Mouse (Mus musculus) E14TG2a.4 (cell line): ENCODE results near the gene Arl15.

Source experiments
- H3K27me3 ChIP-seq: 2 replicates; pipeline ENCODE4 v1.6.1; 2014; ENCODE audit warnings: low read length, control low read depth; ENCODE audit not compliant: insufficient read depth
- H3K36me3 ChIP-seq: 2 replicates; pipeline ENCODE4 v1.6.1; 2014; ENCODE audit warnings: low read length, control low read depth; ENCODE audit not compliant: insufficient read depth
- H3K4me1 ChIP-seq: replicated peaks from 2 replicates; pipeline ENCODE4 v1.6.1; 2014; ENCODE audit warnings: low read depth, low read length, control low read depth
- H3K4me3 ChIP-seq: replicated peaks from 2 replicates; pipeline ENCODE4 v1.5.1; 2014; ENCODE audit warnings: mild to moderate bottlenecking, low read length
- H3K9me3 ChIP-seq: 2 replicates; pipeline ENCODE4 v1.6.1; 2014; ENCODE audit warnings: low read length, control low read depth
- CTCF ChIP-seq: conservative IDR thresholded peaks from 2 replicates; pipeline ENCODE4 v1.5.1; 2014; ENCODE audit warnings: low read length
- NANOG ChIP-seq: IDR thresholded peaks from 2 replicates; pipeline ENCODE4 v1.6.1; 2014; ENCODE audit warnings: borderline replicate concordance, low read length, mixed read lengths
- POU5F1 ChIP-seq: IDR thresholded peaks from 2 replicates; pipeline ENCODE4 v1.6.1; 2014; ENCODE audit warnings: low read length, borderline replicate concordance

Gene Arl15

GRCm38 (mm10) chr13:113859392-113859776, 65.1 kb downstream of the Arl15 start:
- TF ChIP-seq NANOG = no peak
- H3K4me1 ChIP-seq = peaks cover 93% of the 10 kb centered on the region
- H3K27me3 ChIP-seq = no peaks in the 10 kb centered on the region
- H3K36me3 ChIP-seq = peaks cover 8% of the 10 kb centered on the region; the same call in 1 of the 2 replicates
- H3K4me3 ChIP-seq = peak overlapping the region; percentile 67
- no peaks in the 10 kb centered on the region for H3K9me3 ChIP-seq

- Histone ChIP-seq H3K4me3 (peak overlapping the region; percentile 11; the same call in 1 of the 2 replicates), H3K4me1 (peaks cover 89% of the 10 kb centered on the region), H3K36me3 (peaks cover 8% of the 10 kb centered on the region; the same call in 1 of the 2 replicates), H3K9me3 (no peaks in the 10 kb centered on the region), H3K27me3 (no peaks in the 10 kb centered on the region)
- TF ChIP-seq NANOG = no peak
- no peak for TF ChIP-seq POU5F1
- TF ChIP-seq CTCF = no peak
Measured at GRCm38 (mm10) chr13:113860816-113861215, 66.5 kb downstream of the Arl15 start.

GRCm38 (mm10) chr13:113861231-113861630, 66.9 kb downstream of the Arl15 start:
- TF ChIP-seq NANOG = no peak
- TF ChIP-seq CTCF = no peak
- Histone ChIP-seq H3K36me3 (peaks cover 8% of the 10 kb centered on the region; the same call in 1 of the 2 replicates), H3K9me3 (no peaks in the 10 kb centered on the region)

GRCm38 (mm10) chr13:113862951-113863350, 68.6 kb downstream of the Arl15 start:
- Histone ChIP-seq H3K4me3 (no peak overlapping the region), H3K27me3 (no peaks in the 10 kb centered on the region), H3K4me1 (peaks cover 72% of the 10 kb centered on the region), H3K9me3 (no peaks in the 10 kb centered on the region), H3K36me3 (peaks cover 8% of the 10 kb centered on the region; the same call in 1 of the 2 replicates)
- no peak for TF ChIP-seq NANOG
- no peak for TF ChIP-seq CTCF
- no peak for TF ChIP-seq POU5F1

More at GRCm38 (mm10) chr13:113861231-113861630, 66.9 kb downstream of the Arl15 start:
- H3K4me3 ChIP-seq = 0 out of 2 replicates have a peak overlapping the region, but pooled peaks have one; percentile 11
- peaks cover 88% of the 10 kb centered on the region for H3K4me1 ChIP-seq
- H3K27me3 ChIP-seq = no peaks in the 10 kb centered on the region

- TF ChIP-seq NANOG (no peak), POU5F1 (no peak), CTCF (no peak)
- Histone ChIP-seq H3K4me3 (no peak overlapping the region), H3K4me1 (peaks cover 76% of the 10 kb centered on the region), H3K9me3 (no peaks in the 10 kb centered on the region), H3K36me3 (peaks cover 8% of the 10 kb centered on the region; the same call in 1 of the 2 replicates), H3K27me3 (no peaks in the 10 kb centered on the region)
Measured at GRCm38 (mm10) chr13:113863688-113864087, 69.4 kb downstream of the Arl15 start.

- Histone ChIP-seq H3K27me3 (no peaks in the 10 kb centered on the region), H3K4me1 (peaks cover 74% of the 10 kb centered on the region), H3K36me3 (peaks cover 8% of the 10 kb centered on the region; the same call in 1 of the 2 replicates), H3K4me3 (no peak overlapping the region), H3K9me3 (no peaks in the 10 kb centered on the region)
- TF ChIP-seq NANOG (no peak), CTCF (no peak), POU5F1 (no peak)
Measured at GRCm38 (mm10) chr13:113864278-113864677, 70.0 kb downstream of the Arl15 start.

GRCm38 (mm10) chr13:113864893-113865292, 70.6 kb downstream of the Arl15 start:
- Histone ChIP-seq H3K36me3 (peaks cover 8% of the 10 kb centered on the region; the same call in 1 of the 2 replicates), H3K4me3 (no peak overlapping the region), H3K4me1 (peaks cover 74% of the 10 kb centered on the region), H3K27me3 (no peaks in the 10 kb centered on the region), H3K9me3 (no peaks in the 10 kb centered on the region)
- peak; percentile 88 for TF ChIP-seq CTCF
- no peak for TF ChIP-seq POU5F1

GRCm38 (mm10) chr13:113865378-113865777, 71.1 kb downstream of the Arl15 start:
- peaks cover 70% of the 10 kb centered on the region for H3K4me1 ChIP-seq
- peaks cover 8% of the 10 kb centered on the region; the same call in 1 of the 2 replicates for H3K36me3 ChIP-seq
- no peaks in the 10 kb centered on the region for H3K9me3 ChIP-seq
- no peak overlapping the region for H3K4me3 ChIP-seq
- no peak for TF ChIP-seq NANOG
- no peak for TF ChIP-seq CTCF
- TF ChIP-seq POU5F1 = no peak
- H3K27me3 ChIP-seq = no peaks in the 10 kb centered on the region

GRCm38 (mm10) chr13:113865806-113866205, 71.5 kb downstream of the Arl15 start:
- peak; percentile 85 for TF ChIP-seq CTCF
- TF ChIP-seq POU5F1 = no peak
- Histone ChIP-seq H3K4me1 (peaks cover 70% of the 10 kb centered on the region), H3K9me3 (no peaks in the 10 kb centered on the region), H3K27me3 (no peaks in the 10 kb centered on the region), H3K36me3 (peaks cover 8% of the 10 kb centered on the region; the same call in 1 of the 2 replicates), H3K4me3 (no peak overlapping the region)
